Mouse (Mus musculus) C2C12 (cell line): Measurements from ENCODE around the gene Moap1.

Source experiments
- CEBPB ChIP-seq: IDR thresholded peaks from one replicate; pipeline ENCODE4 v1.6.1; 2011; ENCODE audit warnings: low read depth, mild to moderate bottlenecking, control low read depth, moderate library complexity
- CTCF ChIP-seq: IDR thresholded peaks from one replicate; pipeline ENCODE4 v1.5.1; 2011; ENCODE audit not compliant: control insufficient read depth, insufficient read depth, insufficient read length
- FOSL1 ChIP-seq: IDR thresholded peaks from one replicate; pipeline ENCODE4 v1.8.0; 2011; ENCODE audit warnings: mild to moderate bottlenecking, low read length; ENCODE audit not compliant: poor library complexity, insufficient read depth, severe bottlenecking
- MAX ChIP-seq: IDR thresholded peaks from one replicate; pipeline ENCODE4 v1.6.1; 2011; ENCODE audit warnings: mild to moderate bottlenecking, control low read depth
- MYOG ChIP-seq: IDR thresholded peaks from one replicate; pipeline ENCODE4 v1.6.1; 2011; ENCODE audit not compliant: control insufficient read depth, insufficient read length; ENCODE audit errors: extremely low read depth
- USF1 ChIP-seq: IDR thresholded peaks from one replicate; pipeline ENCODE4 v1.6.1; 2011; ENCODE audit warnings: low read depth, mild to moderate bottlenecking, control low read depth, moderate library complexity

GRCm38 (mm10) chr12:102776035-102776434 lies 32.6 kb upstream of the Moap1 start:
- TF ChIP-seq CTCF (no peak), MYOG (no peak), USF1 (no peak), MAX (no peak), FOSL1 (no peak), CEBPB (no peak)
